7 mouse cellular contexts compared by ENCODE assay signal in genomic region chr5:73761709-73762108, GRCm38 (mm10).
DNase-seq lines count a peak whose midpoint lies in the region; ATAC-seq lines count a peak whose summit lies in the region.

No protein-coding gene starts in this region.

- no peak overlapping the region for H3K4me2 ChIP-seq in embryonic facial prominence, embryonic 14.5 days (ENCODE audit: low read depth, low read length)
- H3K4me2 ChIP-seq in heart, embryonic 12.5 days = no peak overlapping the region
- no peak overlapping the region for H3K4me2 ChIP-seq in limb, embryonic 15.5 days

- H3K4me1 ChIP-seq in embryonic facial prominence, embryonic 14.5 days (ENCODE audit: control insufficient read depth, insufficient read depth, low read length) = peaks cover 21% of the 10 kb centered on the region
- no peaks in the 10 kb centered on the region for H3K4me1 ChIP-seq in heart, embryonic 12.5 days (replicated peaks)
- H3K4me1 ChIP-seq in limb, embryonic 15.5 days = peaks cover 15% of the 10 kb centered on the region

- WGBS in embryonic facial prominence, embryonic 14.5 days = 13% methylated on average over 8 of the region's 8 CpGs
- WGBS in heart, embryonic 12.5 days = 31% methylated on average over 8 of the region's 8 CpGs
- 15% methylated on average over 8 of the region's 8 CpGs for WGBS in limb, embryonic 15.5 days

- no peaks in the 10 kb centered on the region for H3K27me3 ChIP-seq in embryonic facial prominence, embryonic 14.5 days (replicated peaks; ENCODE audit: control insufficient read depth, insufficient read depth, low read length)
- H3K27me3 ChIP-seq in heart, embryonic 12.5 days (replicated peaks) = 0 out of 2 replicates have a peak, but pooled peaks cover 4% of the 10 kb centered on the region
- no peaks in the 10 kb centered on the region for H3K27me3 ChIP-seq in limb, embryonic 15.5 days

- peak; percentile 90 for ATAC-seq in embryonic facial prominence, embryonic 14.5 days (ENCODE audit: low read depth)
- peak; percentile 73; the same call in 1 of the 2 replicates for ATAC-seq in heart, embryonic 12.5 days (ENCODE audit: insufficient number of reproducible peaks, low FRiP score)
- ATAC-seq in limb, embryonic 15.5 days (ENCODE audit: insufficient number of reproducible peaks, low FRiP score, low TSS enrichment, low read depth) = peak; percentile 90

- H3K36me3 ChIP-seq in embryonic facial prominence, embryonic 14.5 days (ENCODE audit: control insufficient read depth, insufficient read depth, low read length) = no peaks in the 10 kb centered on the region
- no peaks in the 10 kb centered on the region for H3K36me3 ChIP-seq in heart, embryonic 12.5 days
- H3K36me3 ChIP-seq in limb, embryonic 15.5 days = no peaks in the 10 kb centered on the region

- peak; percentile 40 for DNase-seq in brain, embryonic 18.5 days (ENCODE audit: low read depth, low spot score)
- DNase-seq in embryonic facial prominence, embryonic 14.5 days (ENCODE audit: low spot score) = peak; percentile 90
- DNase-seq in kidney, postnatal 10 days = peak; percentile 77
- DNase-seq in ovary, adult 18-20 months (ENCODE audit: low spot score) = peak; percentile 27
- no peak for DNase-seq in natural killer cell, adult 2 months (ENCODE audit: low spot score in 2 of 2)

- no peaks in the 10 kb centered on the region for H3K9me3 ChIP-seq in embryonic facial prominence, embryonic 14.5 days (ENCODE audit: control insufficient read depth, low read length)
- H3K9me3 ChIP-seq in heart, embryonic 12.5 days (replicated peaks) = no peaks in the 10 kb centered on the region
- H3K9me3 ChIP-seq in limb, embryonic 15.5 days = no peaks in the 10 kb centered on the region

- no peak overlapping the region for H3K9ac ChIP-seq in embryonic facial prominence, embryonic 14.5 days (ENCODE audit: low read depth, low read length)
- no peak overlapping the region for H3K9ac ChIP-seq in heart, embryonic 12.5 days
- H3K9ac ChIP-seq in limb, embryonic 15.5 days = no peak overlapping the region

- H3K4me3 ChIP-seq in embryonic facial prominence, embryonic 14.5 days (ENCODE audit: low read depth, low read length) = no peak overlapping the region
- H3K4me3 ChIP-seq in heart, embryonic 12.5 days = no peak overlapping the region
- no peak overlapping the region for H3K4me3 ChIP-seq in limb, embryonic 15.5 days

- peak overlapping the region; percentile 77 for H3K27ac ChIP-seq in embryonic facial prominence, embryonic 14.5 days (replicated peaks; ENCODE audit: low read depth, low read length)
- no peak overlapping the region for H3K27ac ChIP-seq in heart, embryonic 12.5 days (ENCODE audit: poor library complexity, severe bottlenecking)
- peak overlapping the region; percentile 83 for H3K27ac ChIP-seq in limb, embryonic 15.5 days

Comparison
In these comparisons a context has a peak if more than half of its experiments do, and no peak if none do; other contexts are left out.
1. DNase-seq: peak in brain, embryonic 18.5 days (single experiment), embryonic facial prominence, embryonic 14.5 days (single experiment), kidney, postnatal 10 days (single experiment) and ovary, adult 18-20 months (single experiment); none in natural killer cell, adult 2 months (0 of 2).
2. Peak in every context shown above with its lines, with median percentiles within 50 percentile points of each other: ATAC-seq.